Mouse (Mus musculus) mesoderm, embryonic 11.5 days (tissue): Measurements from ENCODE around the gene Gm17631.
"Not testable (repeated sequence)": the region's sequence is repeated elsewhere in the genome, so short reads cannot be mapped to it uniquely, and the experiment has no call there.

Source experiments
- DNase-seq: peaks from one replicate; pipeline ENCODE4 v3.0.0-alpha.2; 2012; ENCODE audit warnings: low read depth, low spot score

The Gm17631 gene

DNA sequence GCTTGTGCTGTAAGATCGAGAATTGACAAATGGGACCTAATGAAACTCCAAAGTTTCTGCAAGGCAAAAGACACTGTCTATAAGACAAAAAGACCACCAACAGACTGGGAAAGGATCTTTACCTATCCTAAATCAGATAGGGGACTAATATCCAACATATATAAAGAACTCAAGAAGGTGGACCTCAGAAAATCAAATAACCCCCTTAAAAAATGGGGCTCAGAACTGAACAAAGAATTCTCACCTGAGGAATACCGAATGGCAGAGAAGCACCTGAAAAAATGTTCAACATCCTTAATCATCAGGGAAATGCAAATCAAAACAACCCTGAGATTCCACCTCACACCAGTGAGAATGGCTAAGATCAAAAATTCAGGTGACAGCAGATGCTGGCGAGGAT lies at the start of gene Gm17631:
Gm17631 (plus strand) TSS at position 301 of the 400 bp plus-strand sequence.
- DNase-seq, result not testable (repeated sequence)

DNA sequence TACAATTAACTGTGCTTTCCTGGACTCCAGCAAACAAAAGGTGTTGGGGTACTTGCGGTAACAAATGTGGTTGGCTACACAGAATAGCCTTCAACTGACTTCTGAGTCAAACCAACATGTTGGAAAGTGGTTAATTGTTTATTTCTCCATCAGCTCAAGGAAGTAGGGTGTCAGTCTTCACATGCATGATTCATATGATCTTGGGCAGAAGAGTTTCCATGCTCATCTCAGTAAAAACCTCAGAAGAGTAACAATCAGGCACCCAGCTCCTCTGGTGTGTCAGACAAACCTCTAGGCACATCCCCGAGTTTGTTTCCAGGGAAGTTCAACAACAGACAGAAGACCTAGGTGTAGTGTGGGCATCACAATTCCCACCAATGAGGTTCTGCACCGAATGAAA lies 44.7 kb upstream of the Gm17631 start:
- DNase-seq, result no peak

DNA sequence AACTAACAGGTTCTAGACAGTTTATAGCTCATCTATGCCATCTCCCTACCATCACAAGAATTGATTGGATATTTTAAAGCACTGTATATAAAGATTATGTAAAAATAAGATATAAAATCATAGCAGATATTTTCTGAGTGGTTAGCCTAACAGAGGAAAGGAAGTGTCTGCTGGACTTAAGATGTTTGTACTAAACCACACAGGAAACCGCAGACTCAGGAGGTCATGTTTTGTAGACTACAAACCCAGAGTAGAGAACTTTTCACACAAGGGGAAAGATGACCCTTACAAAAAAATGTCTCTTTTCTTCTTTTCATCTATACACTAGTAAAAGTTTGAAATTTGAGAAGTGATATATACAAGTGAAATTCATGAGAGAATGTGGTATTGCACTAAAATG lies 38.4 kb upstream of the Gm17631 start:
- no peak for DNase-seq

DNA sequence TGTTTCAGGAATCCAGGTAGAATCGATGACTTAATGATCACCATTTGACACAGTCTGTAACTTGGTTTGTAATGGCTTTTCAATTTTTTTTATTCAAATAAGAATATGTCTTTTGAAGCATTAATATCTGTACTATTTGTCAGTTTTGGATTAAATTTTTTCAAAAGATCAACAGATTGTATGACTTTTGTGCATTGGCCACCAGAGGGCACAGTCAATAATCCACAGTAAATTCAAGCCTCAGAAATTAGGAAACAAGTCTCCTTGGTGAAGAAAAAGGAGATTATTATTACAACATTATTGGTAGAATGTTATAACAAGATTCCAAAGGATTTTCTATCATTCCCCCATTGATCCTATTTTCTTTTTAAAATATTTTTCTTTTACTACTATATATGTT lies 36.9 kb upstream of the Gm17631 start:
- DNase-seq, result no peak

DNA sequence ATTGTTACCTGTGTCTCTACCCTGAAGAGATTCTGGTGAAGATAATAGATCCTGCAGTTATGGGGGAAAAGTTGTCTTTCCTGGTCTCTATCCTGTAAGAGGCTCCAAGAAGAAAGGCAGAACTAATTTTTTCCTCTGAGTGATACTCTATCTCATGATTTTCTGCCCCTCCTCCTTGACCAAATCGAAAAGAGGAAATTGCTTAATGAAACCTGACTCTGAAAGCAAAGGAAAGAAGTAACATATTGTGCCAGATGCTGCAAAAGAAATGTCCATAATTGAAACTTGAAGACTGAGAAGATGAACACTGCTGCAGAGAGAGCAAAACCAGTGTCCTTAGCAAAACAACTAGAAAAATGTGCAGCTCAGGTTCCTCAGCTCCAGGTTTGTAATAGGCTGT lies 14.1 kb downstream of the Gm17631 start, which contains the start of gene Klra17:
Klra17 (minus strand) TSS at position 124 of the 400 bp plus-strand sequence.
- no peak for DNase-seq

DNA sequence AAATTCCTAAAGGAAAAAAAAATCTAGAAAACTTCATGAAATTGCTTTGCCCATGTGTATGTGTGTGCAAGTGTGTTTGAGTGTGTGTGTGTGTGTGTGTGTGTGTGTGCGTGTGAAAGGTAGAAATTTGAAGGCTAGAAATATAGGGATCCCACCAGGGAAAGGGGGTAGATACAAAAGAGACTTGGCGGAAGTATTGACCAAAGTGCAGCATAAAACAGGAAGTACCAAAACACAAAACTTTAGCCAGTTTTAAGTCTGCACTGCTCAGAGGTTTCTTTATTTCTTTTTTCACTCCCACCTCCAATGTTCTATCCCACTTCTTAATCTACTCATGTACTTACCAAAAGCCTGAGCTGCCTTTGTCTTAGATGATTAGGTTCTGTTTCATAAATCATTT lies 20.1 kb downstream of the Gm17631 start:
- DNase-seq, result no peak
